Mouse (Mus musculus) liver, postnatal 0 days (tissue): ENCODE data around the gene Coro1c.

Experiments
- CTCF ChIP-seq: sonication (generic); IDR thresholded peaks from 2 replicates; pipeline ENCODE4 v1.5.1; 2016; ENCODE audit warnings: antibody characterized with exemption, low read depth
- EP300 ChIP-seq: IDR thresholded peaks from 2 replicates; pipeline ENCODE4 v1.6.1; 2016; ENCODE audit warnings: antibody characterized with exemption, low read depth, mild to moderate bottlenecking

DNA sequence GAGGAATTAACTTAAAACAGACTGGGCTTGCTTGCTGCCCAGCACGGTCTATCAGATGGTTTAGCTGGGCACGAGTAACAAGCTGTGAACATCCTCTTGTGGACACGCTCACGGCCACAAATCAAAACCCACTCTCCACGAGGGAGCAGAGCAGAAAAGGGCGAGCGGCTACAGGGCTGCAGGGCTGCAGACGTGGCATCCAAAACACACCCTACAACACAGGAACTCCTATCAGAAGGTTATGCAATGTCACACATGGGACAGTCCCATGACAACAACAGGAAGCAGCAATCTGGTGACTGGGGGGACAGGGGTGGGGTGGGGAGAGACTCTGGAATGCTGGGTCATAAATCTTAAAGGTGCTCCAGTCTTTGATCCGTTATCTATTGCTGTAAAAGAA lies 10.1 kb upstream of the Coro1c start:
- TF ChIP-seq CTCF, result no peak
- peak; percentile 78 for TF ChIP-seq EP300
